Mouse (Mus musculus) neutrophil, adult 83 days (primary cell): ENCODE data around the gene Cox7c. TPM values are rescaled to one million over a fixed set of nuclear protein-coding genes. Genes with fewer than 3 reads are reported as not detected.

ENCODE experiments used
- total RNA-seq, 2 experiments: library from RNA; stranded (reverse); gene quantifications; one replicate each; pipeline ENCODE4 v1.2.4; 2023

Gene Cox7c
- total RNA-seq: 100 to 1,000 TPM; 136 to 157 TPM

DNA sequence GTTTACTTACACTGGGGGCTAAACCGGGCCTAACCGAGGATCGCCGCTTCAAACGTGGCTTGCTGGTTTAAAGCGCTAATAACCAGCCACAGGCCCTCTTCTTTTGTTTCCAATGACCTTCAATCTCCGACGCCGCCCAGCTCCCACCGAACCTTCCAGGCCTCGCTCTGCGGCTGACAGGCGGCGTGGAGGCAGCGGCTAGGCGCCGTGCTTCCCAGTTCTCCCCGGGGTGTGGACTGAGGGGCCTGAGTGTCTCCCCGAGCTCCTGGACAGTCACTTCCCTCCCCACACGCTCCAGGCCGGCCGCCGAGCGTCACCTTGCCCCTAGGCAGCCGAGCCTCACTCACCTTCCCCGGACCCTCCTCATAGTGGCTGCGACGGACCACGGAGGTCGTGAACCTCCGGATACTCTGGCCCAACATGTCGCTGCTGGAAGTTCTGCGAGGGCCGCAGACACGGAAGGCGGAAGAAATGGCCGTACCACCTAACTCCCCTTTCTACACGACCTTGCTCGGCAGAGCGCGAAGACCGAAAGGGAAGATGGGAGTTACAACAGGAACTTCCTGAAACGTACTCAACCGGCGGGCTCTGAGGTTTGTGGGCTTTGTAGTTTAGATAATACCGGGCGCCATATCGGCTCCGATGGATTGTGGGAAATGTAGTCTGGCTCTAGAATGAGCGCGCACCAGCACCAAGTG lies at the start of gene Cox7c:
Cox7c (minus strand) TSS at position 651 of the 698 bp plus-strand sequence.

